Mouse (Mus musculus) myocyte (in vitro differentiated cells): ENCODE data around the gene Herc6. TPM values are rescaled to one million over a fixed set of nuclear protein-coding genes. Genes with fewer than 3 reads are reported as not detected.

Source experiments
- H3K27me3 ChIP-seq: one replicate; pipeline ENCODE4 v1.6.1; 2011; ENCODE audit not compliant: control insufficient read depth, insufficient read depth, insufficient read length
- H3K36me3 ChIP-seq: one replicate; pipeline ENCODE4 v1.6.1; 2011; ENCODE audit not compliant: control insufficient read depth, insufficient read depth
- H3K4me2 ChIP-seq: one replicate; pipeline ENCODE4 v1.6.1; 2011; ENCODE audit warnings: low read depth, control low read depth
- H3K4me3 ChIP-seq: one replicate; pipeline ENCODE4 v1.5.1; 2011; ENCODE audit warnings: mild to moderate bottlenecking, control low read depth, moderate library complexity
- H3K79me2 ChIP-seq: one replicate; pipeline ENCODE4 v1.6.1; 2011; ENCODE audit not compliant: control insufficient read depth, insufficient read depth
- H3ac ChIP-seq: one replicate; pipeline ENCODE4 v1.6.1; 2011; ENCODE audit not compliant: control insufficient read depth, insufficient read length
- CEBPB ChIP-seq: IDR thresholded peaks from 2 replicates; pipeline ENCODE4 v1.6.1; 2011; ENCODE audit warnings: mild to moderate bottlenecking, moderate library complexity; ENCODE audit not compliant: poor library complexity, insufficient read depth, severe bottlenecking
- E2F4 ChIP-seq: IDR thresholded peaks from one replicate; pipeline ENCODE4 v1.6.1; 2011; ENCODE audit warnings: mild to moderate bottlenecking, control low read depth, moderate library complexity; ENCODE audit not compliant: insufficient read depth
- MAX ChIP-seq: IDR thresholded peaks from one replicate; pipeline ENCODE4 v1.6.1; 2011; ENCODE audit warnings: low read depth, mild to moderate bottlenecking, control low read depth
- MYOD1 ChIP-seq, 3 experiments: IDR thresholded peaks; one replicate each; pipeline ENCODE4 v1.6.1; 2011; ENCODE audit warnings: control low read depth in 2 of 3, low read depth in 2 of 3, mild to moderate bottlenecking in 2 of 3, moderate library complexity in 1 of 3; ENCODE audit not compliant: insufficient read length in 2 of 3, control insufficient read depth in 1 of 3
- MYOG ChIP-seq, 3 experiments: IDR thresholded peaks; one replicate each; pipeline ENCODE4 v1.6.1; 2011; ENCODE audit warnings: control low read depth in 2 of 3, low read depth in 2 of 3, mild to moderate bottlenecking in 2 of 3; ENCODE audit not compliant: insufficient read length in 2 of 3, control insufficient read depth in 1 of 3, insufficient read depth in 1 of 3
- POLR2A ChIP-seq: IDR thresholded peaks from one replicate; pipeline ENCODE4 v1.6.1; 2011; ENCODE audit warnings: low read depth, mild to moderate bottlenecking, control low read depth, moderate library complexity; ENCODE audit not compliant: insufficient read length
- POLR2AphosphoS2 ChIP-seq: IDR thresholded peaks from one replicate; pipeline ENCODE4 v1.6.1; 2011; ENCODE audit warnings: low read depth, control low read depth; ENCODE audit not compliant: insufficient read length
- REST ChIP-seq: IDR thresholded peaks from one replicate; pipeline ENCODE4 v1.6.1; 2011; ENCODE audit warnings: mild to moderate bottlenecking, control low read depth, moderate library complexity; ENCODE audit not compliant: insufficient read depth, insufficient read length
- SRF ChIP-seq: IDR thresholded peaks from one replicate; pipeline ENCODE4 v1.6.1; 2011; ENCODE audit warnings: low read depth; ENCODE audit not compliant: control insufficient read depth, insufficient read length
- TCF12 ChIP-seq: IDR thresholded peaks from one replicate; pipeline ENCODE4 v1.6.1; 2011; ENCODE audit warnings: mild to moderate bottlenecking, control low read depth; ENCODE audit not compliant: poor library complexity, insufficient read depth, severe bottlenecking
- TCF3 ChIP-seq: IDR thresholded peaks from one replicate; pipeline ENCODE4 v1.6.1; 2011; ENCODE audit warnings: low read depth, control low read depth; ENCODE audit not compliant: insufficient read length
- USF1 ChIP-seq: IDR thresholded peaks from one replicate; pipeline ENCODE4 v1.6.1; 2011; ENCODE audit warnings: low read depth, mild to moderate bottlenecking, control low read depth, moderate library complexity
- polyA plus RNA-seq: library from polyadenylated mRNA; unstranded; fragments of >200 nt; fragmentation: generic; extraction: Trizol; gene quantifications from one replicate; pipeline ENCODE4 v1.2.1, GENCODE M21; 2012; ENCODE audit warnings: missing spikeins

Gene Herc6
- polyA plus RNA-seq, 1 experiment: 0.44 TPM

DNA sequence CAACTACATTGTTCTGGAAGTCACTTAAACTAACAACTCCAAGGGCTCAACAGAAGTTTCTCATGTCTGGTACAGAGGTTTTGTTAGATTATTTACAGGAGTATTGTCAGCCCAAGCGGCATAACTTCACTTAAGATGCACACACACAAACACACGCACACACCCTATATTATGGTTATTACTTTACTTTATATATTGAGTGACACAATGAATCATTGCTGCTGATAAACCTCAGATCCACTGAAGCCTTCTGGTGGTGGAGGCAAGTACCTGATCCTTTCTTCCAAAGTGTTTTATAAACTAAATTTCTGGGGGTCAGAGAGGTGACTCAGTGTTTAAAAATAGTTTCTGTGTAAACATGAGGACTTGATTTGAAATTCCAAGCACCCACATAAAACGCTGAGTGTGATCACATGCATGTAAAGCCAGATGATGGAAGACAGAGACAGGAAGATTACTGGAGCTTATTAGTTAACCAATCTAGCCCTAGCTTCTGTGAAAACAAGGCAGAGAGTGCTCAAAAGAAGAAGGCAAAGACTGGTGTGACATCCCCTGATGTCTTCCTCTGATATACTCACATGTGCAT lies 29.5 kb upstream of the Herc6 start:
- no peaks in the 10 kb centered on the region for H3K36me3 ChIP-seq
- no peak overlapping the region for H3K4me3 ChIP-seq
- no peak overlapping the region for H3K4me2 ChIP-seq
- TF ChIP-seq MYOG (IDR thresholded peaks at IDR 0.05; ENCODE audit: control insufficient read depth in 1 of 3, insufficient read depth in 1 of 3, insufficient read length in 2 of 3, low read depth in 2 of 3) (no peak), MYOD1 (IDR thresholded peaks at IDR 0.05; ENCODE audit: control insufficient read depth in 1 of 3, insufficient read length in 2 of 3, low read depth in 2 of 3) (no peak), TCF12 (no peak), POLR2AphosphoS2 (no peak), E2F4 (no peak), USF1 (no peak), REST (no peak)
- H3ac ChIP-seq: no peak overlapping the region
- H3K27me3 ChIP-seq: no peaks in the 10 kb centered on the region
- no peaks in the 10 kb centered on the region for H3K79me2 ChIP-seq

DNA sequence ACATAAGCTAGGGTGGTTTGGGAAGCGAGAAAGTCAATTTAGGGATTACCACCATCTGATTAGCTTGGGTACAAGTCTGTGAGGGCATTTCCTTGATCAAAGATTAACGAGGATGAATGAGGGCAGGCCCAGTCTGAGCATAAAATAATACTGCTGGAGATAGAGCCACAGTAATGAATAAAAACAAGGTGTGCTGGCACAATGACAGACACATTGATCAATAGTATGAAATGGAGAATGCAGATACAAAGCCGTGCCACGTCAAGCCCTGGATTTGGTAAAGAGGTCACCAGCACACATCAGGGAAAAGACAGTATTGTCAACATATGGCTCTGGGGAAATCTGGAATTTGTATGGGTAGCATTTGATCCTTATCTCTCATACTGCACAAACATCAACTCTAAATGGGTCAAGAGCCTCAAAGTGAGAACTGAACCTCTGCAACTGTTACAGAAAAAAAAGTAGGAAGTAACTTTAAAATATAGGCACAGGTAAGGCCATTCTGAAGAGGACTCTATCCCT lies 22.9 kb upstream of the Herc6 start:
- no peak overlapping the region for H3ac ChIP-seq
- no peaks in the 10 kb centered on the region for H3K36me3 ChIP-seq
- H3K79me2 ChIP-seq: no peaks in the 10 kb centered on the region
- H3K27me3 ChIP-seq: no peaks in the 10 kb centered on the region
- TF ChIP-seq MAX: no peak
- no peak for TF ChIP-seq CEBPB
- no peak for TF ChIP-seq TCF12
- TF ChIP-seq USF1: no peak
- TF ChIP-seq POLR2A: no peak
- no peak for TF ChIP-seq SRF
- TF ChIP-seq REST: no peak
- no peak for TF ChIP-seq POLR2AphosphoS2
- TF ChIP-seq MYOG (IDR thresholded peaks at IDR 0.05; ENCODE audit: control insufficient read depth in 1 of 3, insufficient read depth in 1 of 3, insufficient read length in 2 of 3, low read depth in 2 of 3): no peak
- H3K4me3 ChIP-seq: no peak overlapping the region
- H3K4me2 ChIP-seq: no peak overlapping the region

DNA sequence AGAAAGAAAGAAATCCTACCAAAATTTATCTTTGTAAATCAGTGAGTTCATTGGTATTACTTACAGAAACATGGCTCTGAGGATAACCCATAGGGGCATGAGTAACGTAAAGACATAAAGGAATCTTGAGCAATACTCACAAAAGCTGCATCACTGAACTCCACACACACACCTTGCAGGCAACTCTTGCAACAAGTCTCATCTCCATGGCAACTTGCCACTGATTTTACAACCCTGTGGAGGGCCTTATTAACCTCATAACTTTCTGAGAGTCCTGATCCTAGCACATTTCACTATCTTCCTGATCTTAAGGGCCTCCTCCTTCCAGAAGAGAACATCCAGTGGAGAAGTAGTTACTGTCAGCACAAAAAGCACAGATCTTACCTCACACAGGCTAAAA lies 17.3 kb upstream of the Herc6 start:
- TF ChIP-seq REST (no peak), POLR2AphosphoS2 (no peak), POLR2A (no peak), MYOD1 (IDR thresholded peaks at IDR 0.05; ENCODE audit: control insufficient read depth in 1 of 3, insufficient read length in 2 of 3, low read depth in 2 of 3) (no peak), CEBPB (no peak)
- Histone ChIP-seq H3K4me2 (no peak overlapping the region), H3K79me2 (no peaks in the 10 kb centered on the region), H3K27me3 (no peaks in the 10 kb centered on the region), H3K36me3 (no peaks in the 10 kb centered on the region), H3ac (no peak overlapping the region), H3K4me3 (no peak overlapping the region)

DNA sequence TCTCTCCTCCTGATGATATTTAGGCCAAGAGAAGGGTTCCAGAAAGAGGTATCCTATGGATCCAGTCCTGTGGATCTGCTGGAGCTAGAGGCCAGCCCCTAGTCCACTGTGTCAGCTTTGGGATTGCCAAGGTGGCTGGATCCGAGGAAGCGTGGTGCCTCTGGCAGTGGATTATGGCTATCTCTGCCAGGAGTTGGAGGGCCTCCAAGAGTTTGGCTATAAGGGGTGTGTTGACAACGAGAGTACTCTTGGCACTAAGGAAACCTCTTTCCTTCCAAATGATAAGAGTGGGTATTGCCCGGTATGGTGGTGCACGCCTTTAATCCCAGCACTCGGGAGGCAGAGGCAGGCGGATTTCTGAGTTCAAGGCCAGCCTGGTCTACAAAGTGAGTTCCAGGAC lies 15.3 kb upstream of the Herc6 start:
- H3K36me3 ChIP-seq: no peaks in the 10 kb centered on the region
- TF ChIP-seq MAX: no peak
- TF ChIP-seq MYOG (IDR thresholded peaks at IDR 0.05; ENCODE audit: control insufficient read depth in 1 of 3, insufficient read depth in 1 of 3, insufficient read length in 2 of 3, low read depth in 2 of 3): no peak
- TF ChIP-seq POLR2AphosphoS2: no peak
- no peak for TF ChIP-seq E2F4
- no peak for TF ChIP-seq CEBPB
- no peak overlapping the region for H3ac ChIP-seq
- no peaks in the 10 kb centered on the region for H3K27me3 ChIP-seq
- H3K79me2 ChIP-seq: no peaks in the 10 kb centered on the region
- H3K4me3 ChIP-seq: no peak overlapping the region
- H3K4me2 ChIP-seq: no peak overlapping the region

DNA sequence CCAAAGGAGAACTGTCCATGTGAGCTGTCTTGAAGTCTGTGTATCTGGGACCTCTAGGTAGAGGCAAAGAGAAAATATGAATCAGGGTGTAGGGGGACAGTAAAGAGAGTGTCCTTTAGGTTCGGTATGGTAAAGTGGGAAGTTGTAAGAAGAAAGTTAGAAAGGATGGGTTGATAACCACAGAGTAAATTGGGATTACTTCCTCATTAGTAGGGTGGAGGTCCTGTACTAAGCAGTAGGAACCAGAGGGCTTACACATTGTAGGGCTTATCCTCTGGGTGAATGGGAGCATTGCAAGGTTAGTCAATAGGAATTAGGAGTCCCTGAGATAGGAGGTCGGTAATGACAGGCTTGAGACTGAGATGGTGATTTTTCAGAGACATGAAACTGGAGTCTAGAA lies 13.2 kb upstream of the Herc6 start:
- Histone ChIP-seq H3K79me2 (no peaks in the 10 kb centered on the region), H3ac (no peak overlapping the region), H3K36me3 (no peaks in the 10 kb centered on the region), H3K27me3 (no peaks in the 10 kb centered on the region), H3K4me2 (no peak overlapping the region), H3K4me3 (no peak overlapping the region)
- TF ChIP-seq MYOG (IDR thresholded peaks at IDR 0.05; ENCODE audit: control insufficient read depth in 1 of 3, insufficient read depth in 1 of 3, insufficient read length in 2 of 3, low read depth in 2 of 3): no peak
- TF ChIP-seq TCF12: no peak
- no peak for TF ChIP-seq MAX
- no peak for TF ChIP-seq MYOD1 (IDR thresholded peaks at IDR 0.05; ENCODE audit: control insufficient read depth in 1 of 3, insufficient read length in 2 of 3, low read depth in 2 of 3)
- TF ChIP-seq SRF: no peak
- TF ChIP-seq REST: no peak
- no peak for TF ChIP-seq POLR2A
- no peak for TF ChIP-seq TCF3
- TF ChIP-seq E2F4: no peak
- TF ChIP-seq USF1: no peak
- TF ChIP-seq POLR2AphosphoS2: no peak
- TF ChIP-seq CEBPB: no peak
